Comparison of ENCODE assay signal across 11 mouse cellular contexts in the genomic region with DNA sequence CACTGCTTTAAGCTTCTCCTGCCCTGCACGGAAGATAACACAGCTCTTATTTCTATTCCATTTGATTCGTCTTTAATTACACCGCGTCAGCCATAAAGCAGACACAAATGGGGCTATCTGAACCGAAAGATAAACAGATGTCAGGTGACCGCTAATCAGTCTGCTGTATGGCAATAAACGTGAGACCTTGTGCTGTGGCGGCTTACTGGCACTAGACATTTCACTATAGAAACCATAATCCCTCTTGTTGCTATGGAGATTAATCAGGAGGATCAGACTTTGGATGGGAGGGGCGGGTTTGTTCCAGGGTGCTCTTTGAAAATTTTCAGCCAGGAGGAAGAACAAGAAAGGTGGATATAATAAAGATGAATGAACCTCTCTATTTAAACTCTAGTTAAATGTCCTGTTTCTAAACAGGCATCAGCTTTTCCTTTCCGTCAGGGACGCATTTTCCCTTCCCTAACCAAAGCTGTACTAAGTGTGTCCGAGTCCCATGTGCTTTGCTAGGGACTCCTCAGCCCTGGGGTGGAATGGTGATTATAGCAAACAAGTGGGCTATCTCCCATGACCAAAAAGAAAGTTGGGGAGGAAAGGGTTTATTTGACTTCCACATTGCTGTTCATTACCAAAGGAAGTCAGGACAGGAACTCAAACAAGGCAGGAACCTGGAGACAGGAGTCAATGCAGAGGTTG. TPM values are rescaled to one million over a fixed set of nuclear protein-coding genes. Genes with fewer than 3 reads are reported as not detected.
DNase-seq lines count a peak whose midpoint lies in the region; ATAC-seq and TF ChIP-seq lines count a peak whose summit lies in the region.
"Had no signal": no experiment of that assay in that cellular context is flagged by ENCODE, and none has a peak within 500 bp of the region (broad histone marks: within the 10 kb centered on the region; RNA-seq: fewer than 3 reads in every experiment).

No protein-coding gene starts in this region.

- WGBS in hindbrain, embryonic 12.5 days, result 47% methylated on average over 12 of the region's 12 CpGs
- 32% methylated on average over 12 of the region's 12 CpGs for WGBS in stomach, embryonic 15.5 days

- no peaks in the 10 kb centered on the region for H3K9me3 ChIP-seq in hindbrain, embryonic 12.5 days (replicated peaks)
- no peaks in the 10 kb centered on the region for H3K9me3 ChIP-seq in stomach, embryonic 15.5 days
- H3K9me3 ChIP-seq: limb, embryonic 12.5 days had no signal

- H3K4me3 ChIP-seq in left cerebral cortex, adult 2 months, result peak overlapping the region; percentile 11; the same call in 1 of the 2 replicates
- H3K4me3 ChIP-seq in hindbrain, embryonic 12.5 days, result no peak overlapping the region
- H3K4me3 ChIP-seq in stomach, embryonic 15.5 days (replicated peaks), result no peak overlapping the region
- H3K4me3 ChIP-seq: limb, embryonic 12.5 days had no signal

- 0 out of 2 replicates have a peak, but pooled peaks cover 8% of the 10 kb centered on the region for H3K4me1 ChIP-seq in hindbrain, embryonic 12.5 days
- peaks cover 6% of the 10 kb centered on the region; the same call in 1 of the 2 replicates for H3K4me1 ChIP-seq in stomach, embryonic 15.5 days

- no peak for DNase-seq in left cerebral cortex, adult 2 months (ENCODE audit: extremely low spot score in 1 of 2, low spot score in 2 of 2)
- DNase-seq in left cerebral cortex, adult 18-20 months (ENCODE audit: low spot score in 2 of 2), result no peak
- no peak for DNase-seq in heart, postnatal 4 days
- DNase-seq in heart, adult 11 months, result no peak
- no peak for DNase-seq in kidney, postnatal 36 days
- DNase-seq: gastrocnemius, postnatal 25 days; kidney, adult 11 months had no signal

- no peaks in the 10 kb centered on the region for H3K27me3 ChIP-seq in hindbrain, embryonic 12.5 days
- no peaks in the 10 kb centered on the region for H3K27me3 ChIP-seq in stomach, embryonic 15.5 days (replicated peaks)
- H3K27me3 ChIP-seq: limb, embryonic 12.5 days had no signal

- ATAC-seq in hindbrain, embryonic 12.5 days (ENCODE audit: low FRiP score), result peak; percentile 60
- ATAC-seq in megakaryocyte-erythroid progenitor cell, adult 5-6 weeks (replicated peaks; ENCODE audit: low FRiP score, low TSS enrichment, poor library complexity, severe bottlenecking), result peak; percentile 87
- ATAC-seq in stomach, embryonic 15.5 days (ENCODE audit: insufficient read depth, low FRiP score, low read depth), result peak; percentile 63

- no peak overlapping the region for H3K27ac ChIP-seq in left cerebral cortex, adult 2 months
- H3K27ac ChIP-seq in hindbrain, embryonic 12.5 days, result no peak overlapping the region
- peak overlapping the region; percentile 2; the same call in 1 of the 2 replicates for H3K27ac ChIP-seq in stomach, embryonic 15.5 days
- H3K27ac ChIP-seq: limb, embryonic 12.5 days had no signal

- no peak for TF ChIP-seq CTCF in left cerebral cortex, adult 2 months (IDR thresholded peaks at IDR 0.05)

- peaks cover 11% of the 10 kb centered on the region for H3K36me3 ChIP-seq in hindbrain, embryonic 12.5 days
- H3K36me3 ChIP-seq in stomach, embryonic 15.5 days, result no peaks in the 10 kb centered on the region

- intact Hi-C loops in left cerebral cortex, adult 2 months (cut with DNase I), result no loop called here

- no peak overlapping the region for H3K4me2 ChIP-seq in hindbrain, embryonic 12.5 days (replicated peaks)
- no peak overlapping the region for H3K4me2 ChIP-seq in stomach, embryonic 15.5 days
- H3K4me2 ChIP-seq: limb, embryonic 12.5 days had no signal

- H3K9ac ChIP-seq in hindbrain, embryonic 12.5 days, result no peak overlapping the region
- H3K9ac ChIP-seq in stomach, embryonic 15.5 days, result no peak overlapping the region
- H3K9ac ChIP-seq: limb, embryonic 12.5 days had no signal

RNA-seq across cellular contexts. Expression of a gene that starts 29.2 kb away (rescaled TPM):
- under 1 TPM; 0.12 to 0.23 TPM for total RNA-seq in left cerebral cortex, adult 2 months (2021)
- under 1 TPM; 0.16 to 0.19 TPM for total RNA-seq in left cerebral cortex, adult 18-20 months (2021)
- polyA plus RNA-seq in hindbrain, embryonic 12.5 days (2016; fragmentation: Nextera tagmentation; extraction: Ambion mirVana), result 0.12 TPM in 1 of 2 replicates, not detected in the other
- 55.5 and 80.6 TPM in 2 replicates for total RNA-seq in megakaryocyte-erythroid progenitor cell, adult 5-6 weeks (2014; fragmentation: Nextera tagmentation)
- 66.2 and 172 TPM in 2 replicates for total RNA-seq in megakaryocyte-erythroid progenitor cell, adult 5-6 weeks (2017)
- polyA plus RNA-seq in stomach, embryonic 15.5 days (2015; fragmentation: Nextera tagmentation; extraction: Ambion mirVana), result 42.0 and 60.9 TPM in 2 replicates
- total RNA-seq in heart, postnatal 4 days (2021), result under 1 TPM; 0.12 to 0.20 TPM
- total RNA-seq: gastrocnemius, postnatal 25 days had no signal

Comparison
In these comparisons a context has a peak if more than half of its experiments do, and no peak if none do; other contexts are left out.
1. RNA of a gene that starts 29.2 kb away (total RNA-seq): 55.5 to 172 TPM in megakaryocyte-erythroid progenitor cell, adult 5-6 weeks; 0.12 to 0.23 TPM in left cerebral cortex, adult 2 months, 0.12 to 0.20 TPM in heart, postnatal 4 days and 0.16 to 0.19 TPM in left cerebral cortex, adult 18-20 months; every median in the first group is over 10 times any median in the second.
2. Peak in every context shown above with its lines, with median percentiles within 50 percentile points of each other: ATAC-seq.